Mouse (Mus musculus) R1 (cell line): ENCODE results near the gene Tnfrsf13b.
A peak's percentile ranks its signal among the peaks of the same experiment; 100 is the strongest.
"Not testable (repeated sequence)": the region's sequence is repeated elsewhere in the genome, so short reads cannot be mapped to it uniquely, and the experiment has no call there.

ENCODE experiments used
- DNase-seq: peaks from one replicate; pipeline ENCODE4 v3.0.0-alpha.2; 2018; ENCODE audit warnings: low read depth, low spot score

Tnfrsf13b gene

GRCm38 (mm10) chr11:61170184-61170583 is 43.6 kb downstream of the Tnfrsf13b start:
- DNase-seq = no peak

GRCm38 (mm10) chr11:61173477-61173876 is 46.9 kb downstream of the Tnfrsf13b start:
- DNase-seq = not testable (repeated sequence)

DNA sequence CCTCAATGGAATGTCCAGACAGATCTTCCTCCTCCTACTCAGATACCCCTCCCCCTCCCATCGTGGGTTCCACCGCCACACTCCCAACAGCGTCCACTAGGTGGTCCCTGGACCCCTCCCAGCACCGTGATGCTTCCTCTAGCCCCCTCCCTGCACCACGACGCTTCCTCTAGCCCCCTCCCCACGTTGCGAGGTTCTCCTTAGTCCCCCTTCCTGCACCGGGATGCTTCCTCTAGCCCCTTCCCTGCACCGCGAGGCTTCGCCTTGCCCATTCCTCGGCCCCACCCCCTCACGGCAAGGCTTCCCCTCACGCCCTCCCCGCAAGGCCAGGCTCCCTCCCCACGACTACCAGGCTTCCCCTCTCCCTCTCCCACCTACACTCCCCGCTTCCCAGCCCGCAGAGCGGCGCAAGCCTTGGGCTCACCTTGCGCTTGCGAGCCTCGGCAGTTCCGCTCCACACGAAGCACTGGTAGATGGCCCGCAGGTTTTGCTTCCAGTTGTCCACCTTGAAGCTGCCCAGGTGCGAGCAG is 47.8 kb downstream of the Tnfrsf13b start:
- peak; percentile 85 for DNase-seq

GRCm38 (mm10) chr11:61174821-61175658 is 48.5 kb downstream of the Tnfrsf13b start, which contains the start of gene Usp22:
Gene Usp22 (minus strand): TSS chr11:61175055.
- DNase-seq = peak; percentile 100

GRCm38 (mm10) chr11:61175778-61176177 is 49.2 kb downstream of the Tnfrsf13b start:
- no peak for DNase-seq

GRCm38 (mm10) chr11:61176321-61176720 is 49.8 kb downstream of the Tnfrsf13b start:
- DNase-seq = no peak

GRCm38 (mm10) chr11:61180361-61180760 is 53.8 kb downstream of the Tnfrsf13b start:
- no peak for DNase-seq

DNA sequence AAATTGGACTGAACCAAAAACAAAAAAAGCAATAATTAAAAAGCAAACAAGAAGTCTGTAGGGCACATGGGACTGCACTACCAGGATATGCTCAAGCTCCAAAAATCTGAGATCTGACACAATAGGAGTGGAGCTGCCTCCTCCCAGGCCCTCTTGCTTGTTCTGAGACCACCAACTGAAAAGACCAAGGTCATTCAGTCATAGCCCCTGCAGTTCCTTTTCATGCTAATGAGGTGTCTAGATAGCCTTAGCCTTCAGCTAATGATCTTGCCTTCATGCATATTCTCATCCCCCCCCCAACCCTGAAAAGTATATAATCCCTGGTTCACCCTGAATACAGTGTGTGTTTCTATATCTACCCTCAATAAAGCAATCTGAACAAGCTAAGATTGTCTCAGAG is 55.1 kb downstream of the Tnfrsf13b start:
- DNase-seq = peak; percentile 71

GRCm38 (mm10) chr11:61183820-61184219 is 57.3 kb downstream of the Tnfrsf13b start:
- DNase-seq = no peak

- peak; percentile 28 for DNase-seq
Observed at GRCm38 (mm10) chr11:61190776-61191175, 64.2 kb downstream of the Tnfrsf13b start.

- DNase-seq = not testable (repeated sequence)
Observed at GRCm38 (mm10) chr11:61192123-61192522, 65.6 kb downstream of the Tnfrsf13b start.

DNA sequence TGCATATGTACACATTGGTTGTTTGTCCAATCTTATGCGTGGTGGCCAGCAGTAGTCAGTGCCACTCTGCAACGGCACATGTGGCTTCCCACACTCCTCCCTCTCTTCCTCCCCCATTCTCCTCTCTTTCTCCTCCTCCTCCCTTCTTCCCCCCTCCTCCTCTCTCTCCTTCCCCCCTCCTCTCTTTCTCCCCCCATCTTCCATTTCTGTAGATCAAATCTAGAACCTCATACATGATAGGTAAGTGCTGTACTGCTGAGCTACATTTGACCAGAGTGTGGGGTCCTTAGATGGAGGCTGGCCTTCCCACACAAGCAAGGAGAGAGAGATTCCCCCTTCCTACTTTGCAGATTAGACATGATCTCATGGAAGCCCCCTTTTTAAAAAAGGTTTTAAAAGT is 66.2 kb downstream of the Tnfrsf13b start:
- no peak for DNase-seq

DNA sequence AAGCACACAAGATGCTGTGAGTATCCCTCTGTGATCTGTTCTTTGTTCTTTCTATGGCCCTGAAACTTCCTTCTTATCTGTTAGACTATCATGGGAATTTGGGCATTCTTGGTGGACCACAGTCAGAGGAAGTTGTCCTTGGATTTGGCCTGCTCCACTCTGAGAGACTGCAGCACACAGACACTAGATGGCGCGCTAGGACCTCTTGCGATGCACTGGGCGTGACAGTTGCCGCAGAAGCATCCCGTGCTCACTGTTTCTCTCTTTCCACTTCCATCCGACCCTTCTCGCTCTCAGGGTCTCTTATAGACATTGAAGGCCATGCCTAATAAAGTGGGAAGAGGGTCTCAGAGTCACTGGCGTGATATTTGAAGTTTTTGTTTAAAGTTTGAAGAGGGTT is 66.8 kb downstream of the Tnfrsf13b start:
- peak; percentile 81 for DNase-seq

GRCm38 (mm10) chr11:61196616-61197353 is 70.2 kb downstream of the Tnfrsf13b start:
- DNase-seq = no peak

- DNase-seq = no peak
Observed at GRCm38 (mm10) chr11:61197935-61198334, 71.4 kb downstream of the Tnfrsf13b start.
